Mouse (Mus musculus) brain, embryonic 14.5 days (tissue): ENCODE measurements at regions not wholly inside any gene's neighbourhood (a gene's known extent, or its start where the extent isn't known, plus 50 kb on each side); places are given as distances from the start of the nearest gene placed in this dataset.

Experiments
- DNase-seq: peaks from one replicate; pipeline ENCODE4 v3.0.0-alpha.2; 2011; ENCODE audit warnings: low read depth
- CTCF ChIP-seq: fragments of 200-500 bp; IDR thresholded peaks from 2 replicates; pipeline ENCODE4 v1.5.1; 2012; ENCODE audit warnings: inconsistent platforms, mild to moderate bottlenecking, moderate library complexity, borderline replicate concordance; ENCODE audit not compliant: insufficient read depth, insufficient read length; ENCODE audit errors: extremely low read depth
- POLR2A ChIP-seq: fragments of 200-500 bp; IDR thresholded peaks from 2 replicates; pipeline ENCODE4 v1.6.1; 2012; ENCODE audit warnings: mild to moderate bottlenecking, inconsistent platforms, borderline replicate concordance; ENCODE audit not compliant: poor library complexity, insufficient read depth, insufficient read length, severe bottlenecking; ENCODE audit errors: extremely low read depth

GRCm38 (mm10) chr3:6183400-6183799, 432.8 kb downstream of the Gm8797 start:
- TF ChIP-seq POLR2A = no peak
- TF ChIP-seq CTCF = no peak
- peak; percentile 53 for DNase-seq

- no peak for DNase-seq
- TF ChIP-seq CTCF (no peak), POLR2A (no peak)
Measured at GRCm38 (mm10) chr3:6204656-6205055, 415.6 kb downstream of the 1700008P02Rik start.

- TF ChIP-seq POLR2A (no peak), CTCF (no peak)
Measured at GRCm38 (mm10) chr3:6228685-6229084, 391.6 kb downstream of the 1700008P02Rik start.

More at GRCm38 (mm10) chr3:6228685-6229084, 391.6 kb downstream of the 1700008P02Rik start:
- no peak for DNase-seq
